Mouse (Mus musculus) CH12F3 (cell line): ENCODE data around the gene Dlk2.

ENCODE experiments used
- in situ Hi-C: fragments of 300-500 bp; cut with MboI; formaldehyde crosslinking; loops from 2 replicates; pipeline ENCODE4 v1.14.3; 2020; ENCODE audit warnings: low sequenced_read_pairs

The Dlk2 gene

GRCm38 (mm10) chr17:46313135-46313715 is 16.0 kb downstream of the Dlk2 start:
- in situ Hi-C loops: no loop called here

GRCm38 (mm10) chr17:46315813-46316212 is 18.6 kb downstream of the Dlk2 start:
- in situ Hi-C loops: no loop called here

- in situ Hi-C loops: no loop called here
Measured at GRCm38 (mm10) chr17:46320492-46320891, 23.3 kb downstream of the Dlk2 start.

- in situ Hi-C loops: no loop called here
Measured at GRCm38 (mm10) chr17:46322046-46322823, 25.0 kb downstream of the Dlk2 start.

- in situ Hi-C loops: no loop called here
Measured at GRCm38 (mm10) chr17:46327413-46327905, 30.2 kb downstream of the Dlk2 start.

- in situ Hi-C loops: no loop called here
Measured at GRCm38 (mm10) chr17:46327906-46328534, 30.8 kb downstream of the Dlk2 start, which contains the start of gene Abcc10. TSS of gene Abcc10 (minus strand) at chr17:46328352.

- in situ Hi-C loops: no loop called here
Measured at GRCm38 (mm10) chr17:46328723-46329122, 31.5 kb downstream of the Dlk2 start.

- in situ Hi-C loops: no loop called here
Measured at GRCm38 (mm10) chr17:46336475-46336874, 39.3 kb downstream of the Dlk2 start.

- in situ Hi-C loops: no loop called here
Measured at GRCm38 (mm10) chr17:46341208-46341607, 44.0 kb downstream of the Dlk2 start.

GRCm38 (mm10) chr17:46351026-46351700 is 53.9 kb downstream of the Dlk2 start:
- in situ Hi-C loops: no loop called here
